Comparison of ENCODE assay signal across 24 mouse cellular contexts in the genomic region with DNA sequence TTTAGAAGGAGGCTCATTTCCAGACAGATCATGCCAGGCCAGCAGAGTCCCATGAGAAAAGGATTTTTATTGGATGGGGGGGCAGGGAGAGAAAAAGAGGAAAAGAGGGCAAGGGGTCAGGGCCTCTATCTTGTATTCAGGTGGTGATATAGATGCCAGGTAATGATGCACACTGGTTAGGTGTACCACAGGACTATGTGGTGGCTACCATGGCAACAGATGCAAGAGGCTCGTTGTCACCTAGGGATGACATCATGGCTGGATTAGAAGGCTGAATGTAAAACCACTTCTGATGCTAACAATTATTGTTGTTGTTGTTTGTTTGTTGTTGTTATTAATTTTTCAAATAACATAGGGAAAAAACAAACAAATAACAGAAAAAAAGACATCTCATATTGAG. TPM values are rescaled to one million over a fixed set of nuclear protein-coding genes. Genes with fewer than 3 reads are reported as not detected.
A peak's percentile ranks its signal among the peaks of the same experiment; 100 is the strongest.
DNase-seq lines count a peak whose midpoint lies in the region; ATAC-seq and TF ChIP-seq lines count a peak whose summit lies in the region.
"Had no signal": no experiment of that assay in that cellular context is flagged by ENCODE, and none has a peak within 500 bp of the region (broad histone marks: within the 10 kb centered on the region; RNA-seq: fewer than 3 reads in every experiment).

No protein-coding gene starts in this region.

- no peak for TF ChIP-seq POLR2A in lung, adult 2 months (IDR thresholded peaks at IDR 0.05; ENCODE audit: borderline replicate concordance, extremely low read depth, low read depth, low read length)

- no peak overlapping the region for H3K4me2 ChIP-seq in midbrain, embryonic 11.5 days
- no peak overlapping the region for H3K4me2 ChIP-seq in midbrain, embryonic 15.5 days
- H3K4me2 ChIP-seq in midbrain, embryonic 16.5 days (ENCODE audit: low read length) = no peak overlapping the region
- H3K4me2 ChIP-seq in midbrain, postnatal 0 days (ENCODE audit: low read depth, low read length, poor library complexity, severe bottlenecking) = no peak overlapping the region
- H3K4me2 ChIP-seq: embryonic facial prominence, embryonic 13.5 days; embryonic facial prominence, embryonic 15.5 days; forebrain, embryonic 12.5 days had no signal

- H3K4me3 ChIP-seq in midbrain, embryonic 11.5 days (ENCODE audit: low read depth, low read length) = no peak overlapping the region
- no peak overlapping the region for H3K4me3 ChIP-seq in midbrain, embryonic 10.5 days
- no peak overlapping the region for H3K4me3 ChIP-seq in midbrain, embryonic 15.5 days
- H3K4me3 ChIP-seq in midbrain, embryonic 16.5 days (ENCODE audit: low read depth, low read length) = no peak overlapping the region
- H3K4me3 ChIP-seq in midbrain, postnatal 0 days (ENCODE audit: low read depth, low read length) = no peak overlapping the region
- H3K4me3 ChIP-seq in lung, adult 2 months (replicated peaks; ENCODE audit: extremely low read depth, low read depth, low read length) = no peak overlapping the region
- H3K4me3 ChIP-seq: embryonic facial prominence, embryonic 13.5 days; embryonic facial prominence, embryonic 15.5 days; erythroblast, embryonic 14.5 days; forebrain, embryonic 10.5 days; forebrain, embryonic 12.5 days had no signal

- H3K27me3 ChIP-seq in midbrain, embryonic 11.5 days (ENCODE audit: control insufficient read depth, insufficient read depth, low read length) = no peaks in the 10 kb centered on the region
- H3K27me3 ChIP-seq in midbrain, embryonic 10.5 days (ENCODE audit: low read depth, poor library complexity, severe bottlenecking) = no peaks in the 10 kb centered on the region
- no peaks in the 10 kb centered on the region for H3K27me3 ChIP-seq in midbrain, embryonic 15.5 days (replicated peaks)
- H3K27me3 ChIP-seq in midbrain, embryonic 16.5 days (ENCODE audit: control insufficient read depth, insufficient read depth, low read depth, low read length) = no peaks in the 10 kb centered on the region
- no peaks in the 10 kb centered on the region for H3K27me3 ChIP-seq in midbrain, postnatal 0 days (ENCODE audit: insufficient read depth, low read length)
- H3K27me3 ChIP-seq: embryonic facial prominence, embryonic 13.5 days; embryonic facial prominence, embryonic 15.5 days; forebrain, embryonic 12.5 days had no signal

- 0 out of 2 replicates have a peak, but pooled peaks have one; percentile 40 for ATAC-seq in midbrain, embryonic 11.5 days (ENCODE audit: low FRiP score)
- ATAC-seq in midbrain, embryonic 15.5 days (replicated peaks) = 0 out of 2 replicates have a peak, but pooled peaks have one; percentile 70
- ATAC-seq in midbrain, embryonic 16.5 days = no peak
- peak; percentile 74; the same call in 1 of the 2 replicates for ATAC-seq in midbrain, postnatal 0 days (ENCODE audit: low FRiP score)
- ATAC-seq: forebrain, embryonic 14.5 days; forebrain, embryonic 16.5 days had no signal

- H3K36me3 ChIP-seq in midbrain, embryonic 11.5 days (ENCODE audit: control insufficient read depth, insufficient read depth, low read length) = no peaks in the 10 kb centered on the region
- no peaks in the 10 kb centered on the region for H3K36me3 ChIP-seq in midbrain, embryonic 10.5 days
- H3K36me3 ChIP-seq in midbrain, embryonic 15.5 days (replicated peaks) = no peaks in the 10 kb centered on the region
- H3K36me3 ChIP-seq in midbrain, embryonic 16.5 days (ENCODE audit: control insufficient read depth, insufficient read depth, low read length) = no peaks in the 10 kb centered on the region
- H3K36me3 ChIP-seq in midbrain, postnatal 0 days (ENCODE audit: insufficient read depth, low read length) = no peaks in the 10 kb centered on the region
- H3K36me3 ChIP-seq: embryonic facial prominence, embryonic 13.5 days; embryonic facial prominence, embryonic 15.5 days; forebrain, embryonic 10.5 days; forebrain, embryonic 12.5 days had no signal

- no peak for TF ChIP-seq CTCF in midbrain, postnatal 0 days (IDR thresholded peaks at IDR 0.05)
- TF ChIP-seq CTCF in lung, adult 2 months (IDR thresholded peaks at IDR 0.05; ENCODE audit: insufficient read depth, low read length) = no peak

- no peak overlapping the region for H3K27ac ChIP-seq in midbrain, embryonic 11.5 days (ENCODE audit: low read depth, low read length)
- H3K27ac ChIP-seq in midbrain, embryonic 10.5 days (replicated peaks) = no peak overlapping the region
- H3K27ac ChIP-seq in midbrain, embryonic 15.5 days = no peak overlapping the region
- no peak overlapping the region for H3K27ac ChIP-seq in midbrain, embryonic 16.5 days (ENCODE audit: low read length)
- H3K27ac ChIP-seq in midbrain, postnatal 0 days (ENCODE audit: low read depth, low read length) = no peak overlapping the region
- H3K27ac ChIP-seq: embryonic facial prominence, embryonic 13.5 days; embryonic facial prominence, embryonic 15.5 days; forebrain, embryonic 10.5 days; forebrain, embryonic 12.5 days had no signal

- H3K4me1 ChIP-seq in midbrain, embryonic 11.5 days (ENCODE audit: control insufficient read depth, insufficient read depth, low read length) = no peaks in the 10 kb centered on the region
- no peaks in the 10 kb centered on the region for H3K4me1 ChIP-seq in midbrain, embryonic 10.5 days
- H3K4me1 ChIP-seq in midbrain, embryonic 15.5 days = no peaks in the 10 kb centered on the region
- H3K4me1 ChIP-seq in midbrain, embryonic 16.5 days (ENCODE audit: control insufficient read depth, insufficient read depth, low read length) = no peaks in the 10 kb centered on the region
- no peaks in the 10 kb centered on the region for H3K4me1 ChIP-seq in midbrain, postnatal 0 days (ENCODE audit: insufficient read depth, low read length)
- H3K4me1 ChIP-seq in lung, adult 2 months (ENCODE audit: control insufficient read depth, insufficient read depth, low read length) = no peaks in the 10 kb centered on the region
- H3K4me1 ChIP-seq: embryonic facial prominence, embryonic 13.5 days; embryonic facial prominence, embryonic 15.5 days; forebrain, embryonic 10.5 days; forebrain, embryonic 12.5 days had no signal

- DNase-seq in midbrain, embryonic 11.5 days (ENCODE audit: low spot score, missing footprints) = no peak
- no peak for DNase-seq in midbrain, embryonic 10.5 days (ENCODE audit: low spot score)
- no peak for DNase-seq in midbrain, postnatal 0 days (ENCODE audit: low spot score)
- no peak for DNase-seq in lung, adult 2 months
- DNase-seq: adrenal gland, adult 8-10 months; adrenal gland, postnatal 14 days; adrenal gland, postnatal 36 days; cerebellum, adult 11 months; cerebellum, adult 18-20 months; cerebellum, adult 8-10 months; cerebellum, adult 9-11 months; cerebellum, postnatal 14 days; cerebellum, postnatal 36 days; embryo, embryonic 11 days had no signal

- WGBS in midbrain, embryonic 11.5 days = 73% methylated on average over 1 of the region's 1 CpGs
- 75% methylated on average over 1 of the region's 1 CpGs for WGBS in midbrain, embryonic 10.5 days
- 78% methylated on average over 1 of the region's 1 CpGs for WGBS in midbrain, embryonic 15.5 days
- 65% methylated on average over 1 of the region's 1 CpGs for WGBS in midbrain, embryonic 16.5 days
- WGBS in midbrain, postnatal 0 days = 63% methylated on average over 1 of the region's 1 CpGs
- WGBS in lung, adult 2 months = 86% methylated on average over 1 of the region's 1 CpGs

- no peak overlapping the region for H3K9ac ChIP-seq in midbrain, embryonic 11.5 days (ENCODE audit: low read length)
- H3K9ac ChIP-seq in midbrain, embryonic 15.5 days = no peak overlapping the region
- no peak overlapping the region for H3K9ac ChIP-seq in midbrain, embryonic 16.5 days (ENCODE audit: low read depth, low read length)
- no peak overlapping the region for H3K9ac ChIP-seq in midbrain, postnatal 0 days (replicated peaks; ENCODE audit: low read length, poor library complexity, severe bottlenecking)
- H3K9ac ChIP-seq: embryonic facial prominence, embryonic 13.5 days; embryonic facial prominence, embryonic 15.5 days; forebrain, embryonic 12.5 days had no signal

- H3K9me3 ChIP-seq in midbrain, embryonic 11.5 days (ENCODE audit: control insufficient read depth, low read length) = no peaks in the 10 kb centered on the region
- H3K9me3 ChIP-seq in midbrain, embryonic 10.5 days (replicated peaks) = no peaks in the 10 kb centered on the region
- H3K9me3 ChIP-seq in midbrain, embryonic 15.5 days = no peaks in the 10 kb centered on the region
- H3K9me3 ChIP-seq in midbrain, embryonic 16.5 days (replicated peaks; ENCODE audit: control insufficient read depth, low read length, poor library complexity, severe bottlenecking) = no peaks in the 10 kb centered on the region
- no peaks in the 10 kb centered on the region for H3K9me3 ChIP-seq in midbrain, postnatal 0 days (ENCODE audit: low read length)
- H3K9me3 ChIP-seq: embryonic facial prominence, embryonic 13.5 days; embryonic facial prominence, embryonic 15.5 days; forebrain, embryonic 10.5 days; forebrain, embryonic 12.5 days had no signal

RNA-seq across cellular contexts. Expression of gene Gm6685, which starts 49.2 kb away (rescaled TPM):
- 0.23 TPM in 1 of 2 replicates, not detected in the other for polyA plus RNA-seq in midbrain, embryonic 11.5 days (2014; fragmentation: Nextera tagmentation; extraction: Ambion mirVana)
- 0.21 and 0.61 TPM in 2 replicates for polyA plus RNA-seq in midbrain, embryonic 10.5 days (2016; fragmentation: Nextera tagmentation; extraction: Ambion mirVana)
- polyA plus RNA-seq in midbrain, embryonic 15.5 days (2015; fragmentation: Nextera tagmentation; extraction: Ambion mirVana) = 0.28 TPM in 1 of 2 replicates, not detected in the other
- 0.33 TPM in 1 of 2 replicates, not detected in the other for polyA plus RNA-seq in midbrain, embryonic 16.5 days (2015; fragmentation: Nextera tagmentation; extraction: Ambion mirVana)
- 0.38 TPM in 1 of 2 replicates, not detected in the other for total RNA-seq in midbrain, postnatal 0 days (2014; rRNA removed)
- polyA plus RNA-seq in midbrain, postnatal 0 days (2015; fragmentation: Nextera tagmentation; extraction: Ambion mirVana) = not detected in 2 replicates
- polyA plus RNA-seq in lung, adult 2 months (2012; rRNA removed) = 0.26 and 2.2 TPM in 2 replicates
- polyA plus RNA-seq: embryonic facial prominence, embryonic 11.5 days; embryonic facial prominence, embryonic 13.5 days; forebrain, embryonic 10.5 days; forebrain, embryonic 12.5 days; forebrain, embryonic 14.5 days; forebrain, embryonic 16.5 days had no signal
